Mouse (Mus musculus): ENCODE measurements around the gene Slc30a9. TPM values are rescaled to one million over a fixed set of nuclear protein-coding genes. Genes with fewer than 3 reads are reported as not detected.

Gene Slc30a9
- 100 and 105 TPM in 2 replicates for polyA plus RNA-seq (2016; fragmentation: Nextera tagmentation; extraction: Ambion mirVana)

DNA sequence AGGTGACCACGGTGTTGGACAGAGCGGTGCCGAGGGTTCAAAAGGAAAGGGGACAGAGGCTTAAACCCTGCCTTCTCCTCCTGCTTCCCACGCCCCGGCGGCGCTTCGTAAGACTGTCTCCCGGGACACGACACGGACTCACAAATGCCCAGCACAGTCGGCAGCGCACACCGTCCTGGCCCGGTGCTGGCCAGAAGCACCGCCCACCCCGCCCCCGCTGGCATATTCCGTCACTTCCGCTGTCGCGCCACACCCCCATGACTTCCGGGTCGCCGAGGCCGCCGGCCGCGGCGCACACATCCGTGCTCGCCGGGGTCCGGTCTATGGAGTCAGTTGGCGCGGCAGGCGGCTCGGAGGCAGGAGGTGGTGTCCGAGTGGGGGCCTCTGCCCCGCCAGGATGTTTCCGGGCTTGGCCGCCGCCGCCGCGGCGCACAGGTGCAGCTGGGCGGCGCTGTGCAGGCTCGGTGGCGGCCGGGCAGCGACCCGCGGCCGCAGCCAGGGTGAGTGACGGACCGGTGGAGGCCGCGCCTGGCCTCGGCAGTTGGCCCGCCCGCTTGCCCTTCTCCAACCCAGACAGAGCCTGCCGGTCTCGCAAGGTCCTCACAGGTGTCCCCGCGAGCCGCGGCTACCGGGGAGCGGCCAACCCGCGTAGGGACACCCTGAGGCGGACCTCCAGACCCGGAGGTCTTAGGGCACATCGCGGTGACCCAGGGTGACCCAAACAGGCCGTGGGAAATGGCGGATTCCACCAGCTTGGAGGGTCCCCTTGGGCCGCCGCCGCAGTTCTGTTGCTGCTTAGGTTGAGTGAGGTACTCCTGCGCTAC, at the start of gene Slc30a9:
Slc30a9 (plus strand) TSS at position 258 of the 824 bp plus-strand sequence.
- peak within 1 kb of the TSS; percentile 91 for H3K4me3 ChIP-seq
- H3K36me3 ChIP-seq, result peaks cover 14% of the 10 kb centered on the region
- H3K9me3 ChIP-seq (replicated peaks), result no peaks in the 10 kb centered on the region
- DNase-seq (ENCODE audit: low spot score), result peak; percentile 94
- H3K27me3 ChIP-seq (ENCODE audit: low read depth, poor library complexity, severe bottlenecking), result no peaks in the 10 kb centered on the region
- WGBS, result under 1% methylated on average over 83 of the region's 83 CpGs
- peak within 1 kb of the TSS; percentile 96 for H3K27ac ChIP-seq (replicated peaks)
- H3K4me1 ChIP-seq, result peaks cover 18% of the 10 kb centered on the region

DNA sequence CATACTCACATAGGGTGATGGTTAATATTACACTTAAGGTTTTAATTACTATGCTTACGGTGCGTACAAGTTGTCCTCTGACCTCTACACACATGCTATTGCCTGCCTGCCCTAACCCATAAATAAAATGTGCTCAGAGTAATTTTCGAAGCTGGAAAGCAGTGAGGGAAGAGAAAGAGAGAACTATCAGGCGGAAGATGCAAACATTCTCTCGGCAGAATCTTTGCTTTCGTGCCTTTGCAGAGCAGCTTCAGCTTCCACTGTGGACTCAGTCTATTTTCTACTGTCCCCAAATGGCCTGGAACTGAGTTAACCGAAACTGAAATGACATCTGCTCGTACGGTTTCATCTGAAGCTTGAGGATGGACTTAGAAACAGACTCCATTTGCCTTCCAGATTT, 48.3 kb upstream of the Slc30a9 start:
- Histone ChIP-seq H3K9me3 (replicated peaks) (no peaks in the 10 kb centered on the region), H3K36me3 (peaks cover 16% of the 10 kb centered on the region), H3K4me1 (peaks cover 22% of the 10 kb centered on the region), H3K27ac (replicated peaks) (no peak overlapping the region), H3K4me3 (no peak overlapping the region), H3K27me3 (ENCODE audit: low read depth, poor library complexity, severe bottlenecking) (no peaks in the 10 kb centered on the region; the same call in 1 of the 2 replicates)
- DNase-seq (ENCODE audit: low spot score), result no peak
- 88% methylated on average over 9 of the region's 9 CpGs for WGBS

DNA sequence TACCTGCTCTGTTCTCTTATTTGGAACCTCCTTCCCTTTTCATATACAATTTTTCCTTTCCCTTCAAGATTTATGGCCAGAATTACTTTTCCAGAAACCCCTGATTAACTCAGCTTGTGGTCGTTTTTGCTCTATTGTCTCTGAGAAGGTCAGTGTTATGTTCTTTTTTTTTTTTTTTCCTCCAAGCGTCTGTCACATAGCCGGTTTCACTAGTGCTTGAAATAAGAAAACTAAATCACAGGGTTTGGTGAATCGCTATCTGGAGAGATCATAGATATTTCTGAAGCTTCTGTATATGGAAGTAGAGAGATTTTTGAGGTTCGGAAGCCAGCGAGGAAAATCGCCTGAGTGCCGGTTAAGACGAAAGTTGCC, 46.6 kb upstream of the Slc30a9 start:
- DNase-seq (ENCODE audit: low spot score), result no peak
- H3K27ac ChIP-seq (replicated peaks), result peak overlapping the region; percentile 96
- WGBS, result under 1% methylated on average over 9 of the region's 9 CpGs

DNA sequence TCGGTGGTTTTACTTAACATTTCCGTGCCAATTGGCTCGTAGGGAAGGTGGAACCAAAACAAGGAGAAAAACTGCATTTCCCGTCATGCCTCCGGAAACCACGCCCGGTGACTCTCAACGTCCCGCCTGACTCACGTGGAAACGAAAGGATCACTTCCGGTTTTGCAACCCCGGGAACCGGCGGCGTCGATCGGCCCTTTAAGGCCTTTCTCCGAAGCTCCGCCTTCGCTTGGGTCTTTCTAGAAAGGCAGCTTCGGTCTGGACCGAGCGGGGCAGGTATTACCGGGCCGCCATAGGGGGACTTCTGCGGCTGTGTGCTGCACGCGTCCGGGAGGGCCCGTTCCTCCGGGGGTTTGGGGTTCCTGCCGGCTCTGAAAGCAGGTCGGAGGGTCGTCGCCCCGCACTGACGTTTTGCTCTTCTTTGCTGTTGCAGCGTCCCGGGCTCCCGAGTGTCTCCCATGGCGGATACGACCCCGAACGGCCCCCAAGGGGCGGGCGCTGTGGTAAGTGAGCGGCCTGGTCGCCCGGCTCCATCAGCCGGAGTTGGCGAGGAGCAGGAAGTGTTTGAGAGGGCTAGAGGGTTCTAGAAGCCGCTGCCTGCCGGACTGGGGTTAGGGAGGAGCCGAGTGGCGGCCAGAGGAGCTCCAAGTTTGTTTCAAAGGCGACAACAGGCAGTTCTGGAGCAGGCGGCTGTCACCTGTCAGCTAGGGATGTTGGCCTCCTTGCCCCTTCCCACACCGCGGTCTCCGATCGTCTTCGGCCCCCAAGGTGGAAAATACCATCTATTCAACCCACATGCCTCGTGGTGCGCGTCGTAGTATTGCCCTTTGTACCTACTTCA, 46.0 kb upstream of the Slc30a9 start, which contains the start of gene Tmem33:
Tmem33 (plus strand) TSS at position 35 of the 841 bp plus-strand sequence.
- peaks cover 22% of the 10 kb centered on the region for H3K4me1 ChIP-seq
- peak within 1 kb of the TSS; percentile 86 for H3K4me3 ChIP-seq
- H3K9me3 ChIP-seq (replicated peaks), result no peaks in the 10 kb centered on the region
- peaks cover 38% of the 10 kb centered on the region for H3K36me3 ChIP-seq
- H3K27ac ChIP-seq (replicated peaks), result peak within 1 kb of the TSS; percentile 96
- under 1% methylated on average over 67 of the region's 67 CpGs for WGBS
- H3K27me3 ChIP-seq (ENCODE audit: low read depth, poor library complexity, severe bottlenecking), result no peaks in the 10 kb centered on the region; the same call in 1 of the 2 replicates
- peak; percentile 92 for DNase-seq (ENCODE audit: low spot score)

More for the DNA sequence above, 46.6 kb upstream of the Slc30a9 start:
- Histone ChIP-seq H3K36me3 (peaks cover 32% of the 10 kb centered on the region), H3K27me3 (ENCODE audit: low read depth, poor library complexity, severe bottlenecking) (no peaks in the 10 kb centered on the region; the same call in 1 of the 2 replicates), H3K4me3 (peak overlapping the region; percentile 86), H3K4me1 (peaks cover 22% of the 10 kb centered on the region), H3K9me3 (replicated peaks) (no peaks in the 10 kb centered on the region)

DNA sequence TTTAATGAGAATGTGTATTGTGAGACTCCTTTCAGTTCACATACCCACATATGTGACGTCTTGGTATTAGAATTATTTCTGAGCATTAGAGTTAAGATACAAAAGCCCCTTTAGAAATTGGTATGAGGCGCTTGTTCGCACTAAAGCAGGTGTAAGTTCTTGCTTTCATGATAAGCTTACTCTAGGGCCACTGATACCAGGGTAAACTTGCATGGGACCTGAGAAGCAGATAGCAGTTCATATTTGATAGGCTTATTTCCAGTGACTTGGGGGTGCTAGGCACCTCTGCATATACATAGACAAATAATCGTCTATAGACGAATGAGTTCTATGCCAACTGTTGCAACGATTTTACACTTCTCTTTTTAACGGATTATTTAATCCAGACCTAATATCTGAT, 43.8 kb upstream of the Slc30a9 start:
- WGBS, result 92% methylated on average over 7 of the region's 7 CpGs
- Histone ChIP-seq H3K27me3 (ENCODE audit: low read depth, poor library complexity, severe bottlenecking) (no peaks in the 10 kb centered on the region), H3K4me1 (peaks cover 22% of the 10 kb centered on the region), H3K4me3 (no peak overlapping the region), H3K9me3 (replicated peaks) (no peaks in the 10 kb centered on the region), H3K36me3 (peaks cover 61% of the 10 kb centered on the region), H3K27ac (replicated peaks) (no peak overlapping the region)
- DNase-seq (ENCODE audit: low spot score), result no peak

DNA sequence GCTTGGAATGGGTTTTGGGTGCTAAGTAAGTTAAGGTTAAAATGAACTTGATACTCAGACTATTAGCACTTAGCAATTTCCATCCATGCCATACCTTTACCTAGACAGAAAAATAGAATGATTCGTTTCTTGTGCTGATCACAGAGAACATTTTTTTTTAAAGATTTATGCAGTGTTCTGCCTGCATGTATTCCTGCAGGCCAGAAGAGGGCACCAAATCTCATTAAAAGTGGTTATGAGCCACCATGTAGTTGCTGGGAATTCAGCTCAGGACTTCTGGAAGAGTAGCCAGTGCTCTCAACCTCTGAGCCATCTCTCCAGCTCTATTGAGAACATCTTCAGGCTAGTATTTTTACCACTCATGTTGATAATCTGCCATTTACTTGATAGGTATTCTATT, 40.6 kb upstream of the Slc30a9 start:
- no peaks in the 10 kb centered on the region for H3K27me3 ChIP-seq (ENCODE audit: low read depth, poor library complexity, severe bottlenecking)
- peaks cover 79% of the 10 kb centered on the region for H3K36me3 ChIP-seq
- no peak overlapping the region for H3K27ac ChIP-seq (replicated peaks)
- H3K4me1 ChIP-seq, result peaks cover 14% of the 10 kb centered on the region
- H3K4me3 ChIP-seq, result no peak overlapping the region
- DNase-seq (ENCODE audit: low spot score), result no peak
- 84% methylated on average over 1 of the region's 1 CpGs for WGBS
- no peaks in the 10 kb centered on the region for H3K9me3 ChIP-seq (replicated peaks)

DNA sequence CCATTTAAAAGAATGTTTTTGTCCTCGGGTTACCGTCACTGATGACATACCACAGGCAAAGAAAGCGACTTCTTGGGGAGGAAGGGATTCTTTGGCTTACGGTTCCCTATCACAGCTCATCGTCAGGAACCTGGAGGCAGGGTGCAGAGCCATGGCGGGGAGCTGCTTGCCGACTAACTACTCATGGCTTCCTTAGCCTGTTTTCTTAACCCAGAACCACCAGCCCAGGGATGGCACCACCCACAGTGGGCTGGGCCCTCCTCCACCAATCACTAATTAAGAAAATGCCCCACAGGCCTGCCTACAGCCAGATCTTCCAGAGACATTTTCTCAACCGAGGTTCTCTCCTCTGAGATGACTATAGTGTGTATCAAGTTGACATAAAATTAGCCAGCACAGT, 37.4 kb upstream of the Slc30a9 start:
- H3K27ac ChIP-seq (replicated peaks), result no peak overlapping the region
- no peak for DNase-seq (ENCODE audit: low spot score)
- no peaks in the 10 kb centered on the region for H3K4me1 ChIP-seq
- H3K27me3 ChIP-seq (ENCODE audit: low read depth, poor library complexity, severe bottlenecking), result no peaks in the 10 kb centered on the region
- peaks cover 55% of the 10 kb centered on the region for H3K36me3 ChIP-seq
- no peak overlapping the region for H3K4me3 ChIP-seq
- H3K9me3 ChIP-seq (replicated peaks), result no peaks in the 10 kb centered on the region
- 95% methylated on average over 8 of the region's 8 CpGs for WGBS

DNA sequence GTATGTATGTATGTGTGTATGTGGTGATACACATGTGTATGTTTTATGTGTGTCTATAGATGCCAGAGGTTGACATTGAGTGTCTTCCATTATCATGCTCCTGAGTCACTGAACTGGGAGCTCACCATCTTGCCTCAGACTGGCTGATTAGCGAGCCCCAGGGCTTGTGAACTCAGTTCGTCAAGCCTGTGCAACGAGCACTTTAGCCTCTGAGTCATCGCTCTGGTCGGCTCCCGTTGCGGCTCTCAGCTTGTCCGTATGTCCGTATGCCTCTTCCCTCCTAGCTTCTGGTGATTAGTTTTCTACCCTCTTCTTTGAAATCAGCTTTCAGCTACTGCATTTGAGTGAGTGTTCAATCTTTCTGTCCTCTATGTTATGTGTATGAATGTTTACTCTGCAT, 27.3 kb upstream of the Slc30a9 start:
- no peak for DNase-seq (ENCODE audit: low spot score)
- no peaks in the 10 kb centered on the region for H3K9me3 ChIP-seq (replicated peaks)
- H3K36me3 ChIP-seq, result peaks cover 71% of the 10 kb centered on the region
- H3K4me1 ChIP-seq, result no peaks in the 10 kb centered on the region
- WGBS, result 97% methylated on average over 9 of the region's 9 CpGs
- no peak overlapping the region for H3K4me3 ChIP-seq
- no peak overlapping the region for H3K27ac ChIP-seq (replicated peaks)
- H3K27me3 ChIP-seq (ENCODE audit: low read depth, poor library complexity, severe bottlenecking), result no peaks in the 10 kb centered on the region

DNA sequence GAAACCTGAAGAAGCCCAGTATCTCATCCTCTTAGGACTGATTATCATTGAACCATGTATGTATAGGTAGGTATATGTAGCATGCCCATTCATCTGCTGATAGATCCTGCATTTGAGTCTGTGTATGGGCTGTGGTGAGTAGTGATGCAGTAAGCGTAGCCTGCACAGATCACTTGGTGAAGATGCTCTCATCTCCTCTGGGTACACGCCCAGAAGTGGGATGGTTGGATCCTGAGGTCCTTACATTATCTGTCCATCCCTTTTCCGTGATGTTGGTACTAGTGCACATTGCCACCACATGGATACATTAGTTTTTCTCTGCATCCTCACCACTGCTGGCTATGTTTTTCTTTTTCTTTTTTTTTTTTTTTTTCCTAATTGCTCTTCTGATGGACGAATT, 26.9 kb upstream of the Slc30a9 start:
- Histone ChIP-seq H3K4me3 (no peak overlapping the region), H3K27me3 (ENCODE audit: low read depth, poor library complexity, severe bottlenecking) (no peaks in the 10 kb centered on the region), H3K9me3 (replicated peaks) (no peaks in the 10 kb centered on the region), H3K4me1 (no peaks in the 10 kb centered on the region), H3K36me3 (peaks cover 75% of the 10 kb centered on the region), H3K27ac (replicated peaks) (no peak overlapping the region)
- no peak for DNase-seq (ENCODE audit: low spot score)
- WGBS, result 93% methylated on average over 4 of the region's 4 CpGs

DNA sequence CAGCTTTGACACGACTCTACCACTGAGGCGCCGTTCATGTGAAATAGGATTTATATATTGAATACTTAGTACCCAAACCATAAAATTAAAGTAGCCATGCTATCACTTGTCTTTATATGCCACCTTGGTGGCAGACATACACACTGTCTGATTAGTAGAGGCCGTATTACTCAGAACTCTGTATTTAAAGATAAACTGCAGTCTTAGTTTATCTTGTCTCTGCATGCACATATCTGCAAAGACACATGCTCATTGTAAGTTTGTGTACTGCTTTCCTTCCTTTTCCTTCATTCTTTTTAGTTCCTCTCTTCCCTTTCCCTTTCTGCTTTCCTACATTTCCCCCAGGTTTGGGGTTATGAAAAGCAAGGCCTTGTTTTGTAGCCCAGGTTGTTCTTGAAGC, 26.4 kb upstream of the Slc30a9 start:
- 97% methylated on average over 4 of the region's 4 CpGs for WGBS
- no peaks in the 10 kb centered on the region for H3K9me3 ChIP-seq (replicated peaks)
- no peak overlapping the region for H3K27ac ChIP-seq (replicated peaks)
- DNase-seq (ENCODE audit: low spot score), result no peak
- H3K4me1 ChIP-seq, result no peaks in the 10 kb centered on the region
- no peak overlapping the region for H3K4me3 ChIP-seq
- peaks cover 81% of the 10 kb centered on the region for H3K36me3 ChIP-seq
- H3K27me3 ChIP-seq (ENCODE audit: low read depth, poor library complexity, severe bottlenecking), result no peaks in the 10 kb centered on the region

DNA sequence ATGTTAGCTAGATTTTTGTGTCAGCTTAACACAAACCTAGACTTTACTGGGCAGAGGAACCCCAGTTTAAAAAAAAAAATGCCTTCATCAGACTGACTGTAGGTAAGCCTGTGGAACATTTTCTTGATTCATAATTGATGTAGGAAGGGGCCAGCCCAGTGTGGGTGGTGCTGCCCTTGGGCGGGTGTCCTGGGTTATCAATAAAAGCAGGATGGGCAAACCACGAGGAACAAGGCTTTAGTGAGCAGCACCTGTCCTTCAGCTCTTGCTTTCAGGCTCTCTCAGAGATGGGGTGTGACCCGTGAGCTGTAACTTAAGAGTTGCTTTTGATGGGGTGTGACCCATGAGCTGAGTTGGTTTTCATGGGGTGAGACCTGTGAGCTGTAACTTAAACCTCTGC, 11.7 kb upstream of the Slc30a9 start:
- 87% methylated on average over 3 of the region's 3 CpGs for WGBS
- H3K9me3 ChIP-seq (replicated peaks), result no peaks in the 10 kb centered on the region
- no peak overlapping the region for H3K4me3 ChIP-seq
- H3K36me3 ChIP-seq, result peaks cover 42% of the 10 kb centered on the region
- no peak for DNase-seq (ENCODE audit: low spot score)
- H3K27ac ChIP-seq (replicated peaks), result no peak overlapping the region
- H3K27me3 ChIP-seq (ENCODE audit: low read depth, poor library complexity, severe bottlenecking), result no peaks in the 10 kb centered on the region
- no peaks in the 10 kb centered on the region for H3K4me1 ChIP-seq

DNA sequence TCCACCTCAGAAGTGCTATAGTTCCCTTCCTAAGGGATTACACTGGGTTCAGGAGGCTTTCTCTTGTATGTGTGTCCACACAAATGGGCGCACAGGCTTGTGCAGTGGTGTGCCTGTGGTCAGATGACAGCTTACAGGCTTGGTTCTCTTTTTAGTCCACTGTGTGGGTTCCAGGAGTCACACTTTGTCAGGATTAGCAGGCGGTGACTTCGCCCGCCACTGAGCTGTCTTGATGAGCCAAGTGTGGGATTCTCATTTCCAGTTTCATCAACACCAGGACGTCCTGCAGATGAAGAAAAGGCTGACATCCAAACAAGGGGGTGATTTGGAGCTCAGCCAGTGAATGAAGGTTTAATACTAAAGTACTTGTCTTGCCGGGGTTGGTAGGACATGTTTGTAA, 11.1 kb upstream of the Slc30a9 start:
- Histone ChIP-seq H3K36me3 (peaks cover 39% of the 10 kb centered on the region), H3K4me1 (no peaks in the 10 kb centered on the region), H3K9me3 (replicated peaks) (no peaks in the 10 kb centered on the region), H3K4me3 (no peak overlapping the region), H3K27ac (replicated peaks) (no peak overlapping the region), H3K27me3 (ENCODE audit: low read depth, poor library complexity, severe bottlenecking) (no peaks in the 10 kb centered on the region)
- WGBS, result 88% methylated on average over 6 of the region's 6 CpGs
- DNase-seq (ENCODE audit: low spot score), result no peak

DNA sequence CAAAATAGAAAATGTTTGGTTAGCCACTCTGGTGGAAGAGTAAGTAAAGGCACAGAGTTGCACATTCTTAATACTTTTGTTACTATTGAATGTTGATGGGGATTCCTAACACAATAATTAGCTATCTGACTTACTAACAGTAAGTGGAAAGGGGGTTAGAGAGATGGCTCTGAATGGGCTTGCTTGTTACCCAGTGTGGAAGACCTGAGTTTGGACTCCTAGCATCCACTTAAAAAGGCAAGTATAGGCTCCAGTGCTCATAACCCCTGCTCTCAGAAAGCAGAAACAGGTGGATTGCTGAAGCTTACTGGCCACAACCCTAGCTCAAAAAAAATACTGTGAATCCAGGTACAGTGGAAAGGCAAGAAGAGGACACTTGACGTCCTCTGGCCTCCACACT, 10.6 kb upstream of the Slc30a9 start:
- Histone ChIP-seq H3K4me1 (no peaks in the 10 kb centered on the region), H3K27ac (replicated peaks) (no peak overlapping the region), H3K36me3 (peaks cover 34% of the 10 kb centered on the region), H3K9me3 (replicated peaks) (no peaks in the 10 kb centered on the region), H3K4me3 (no peak overlapping the region), H3K27me3 (ENCODE audit: low read depth, poor library complexity, severe bottlenecking) (no peaks in the 10 kb centered on the region)
- no peak for DNase-seq (ENCODE audit: low spot score)
- WGBS, result 94% methylated on average over 1 of the region's 1 CpGs

Data from midbrain, embryonic 10.5 days (tissue).